Mouse (Mus musculus): ENCODE data around the gene Gcn1l1.

Gene Gcn1l1

GRCm38 (mm10) chr5:115666366-115667065 is 101.5 kb downstream of the Gcn1l1 start:
- DNase-seq = no peak

GRCm38 (mm10) chr5:115667210-115667609 is 102.2 kb downstream of the Gcn1l1 start:
- no peak for DNase-seq

GRCm38 (mm10) chr5:115667894-115668293 is 102.8 kb downstream of the Gcn1l1 start:
- no peak for DNase-seq

- DNase-seq = no peak
Measured at GRCm38 (mm10) chr5:115668986-115669385, 103.9 kb downstream of the Gcn1l1 start.

- no peak for DNase-seq
Measured at GRCm38 (mm10) chr5:115669974-115670373, 104.9 kb downstream of the Gcn1l1 start.

GRCm38 (mm10) chr5:115670406-115670805 is 105.4 kb downstream of the Gcn1l1 start:
- no peak for DNase-seq

- no peak for DNase-seq
Measured at GRCm38 (mm10) chr5:115671846-115672245, 106.8 kb downstream of the Gcn1l1 start.
